Mouse (Mus musculus): Measurements from ENCODE around the gene Srsf4. TPM values are rescaled to one million over a fixed set of nuclear protein-coding genes. Genes with fewer than 3 reads are reported as not detected.
A peak's percentile ranks its signal among the peaks of the same experiment; 100 is the strongest.

Srsf4 gene
- polyA plus RNA-seq, 1 experiment from 2014 or later = 154 TPM

DNA sequence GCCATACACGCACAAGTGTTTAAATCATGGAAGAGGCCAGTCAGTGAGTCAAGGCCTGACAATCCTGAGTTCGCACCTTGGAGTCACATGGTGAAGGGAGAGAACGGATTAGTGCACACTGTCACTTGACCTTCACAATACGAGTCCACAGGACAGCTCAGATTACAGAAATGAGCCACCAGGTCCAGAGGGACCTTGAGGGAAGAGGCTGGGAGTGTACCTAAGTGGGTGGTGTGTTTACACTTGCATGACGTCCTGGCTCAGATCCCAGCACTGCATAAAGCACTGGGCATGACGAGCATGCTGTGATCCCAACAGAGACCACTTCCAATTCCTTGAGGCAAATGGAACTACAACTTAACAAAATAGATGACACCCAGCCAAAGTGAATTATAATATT is 33.0 kb downstream of the Srsf4 start:
- Histone ChIP-seq H3K9ac (replicated peaks) (no peak overlapping the region), H3K4me1 (peaks cover 6% of the 10 kb centered on the region), H3K4me3 (no peak overlapping the region), H3K9me3 (no peaks in the 10 kb centered on the region), H3K27me3 (0 out of 2 replicates have a peak, but pooled peaks cover 4% of the 10 kb centered on the region), H3K4me2 (replicated peaks) (no peak overlapping the region), H3K27ac (replicated peaks) (no peak overlapping the region), H3K36me3 (peaks cover 35% of the 10 kb centered on the region)
- WGBS = 69% methylated on average over 6 of the region's 6 CpGs
- ATAC-seq (replicated peaks) = no peak

DNA sequence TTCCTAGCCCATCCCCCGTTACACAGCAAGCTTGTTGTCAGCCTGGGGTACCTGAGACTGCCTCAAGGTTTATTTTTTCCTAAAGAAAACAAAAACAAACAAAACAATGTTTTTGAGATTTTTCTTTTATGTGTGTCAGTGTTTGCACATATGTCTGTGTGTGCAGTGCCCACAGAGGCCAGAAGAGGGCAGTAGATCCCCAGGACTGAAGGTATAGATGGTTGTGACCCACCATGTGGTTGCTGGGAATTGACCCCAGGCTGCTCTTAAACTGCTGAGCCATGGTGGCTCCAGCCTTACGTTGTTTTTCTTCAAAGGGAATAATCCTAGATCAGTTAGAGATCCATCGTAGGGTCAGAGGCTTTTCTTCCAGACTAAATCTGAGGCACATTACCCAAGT is 34.5 kb downstream of the Srsf4 start:
- Histone ChIP-seq H3K4me3 (no peak overlapping the region), H3K36me3 (peaks cover 22% of the 10 kb centered on the region), H3K4me1 (peaks cover 6% of the 10 kb centered on the region), H3K9ac (replicated peaks) (no peak overlapping the region), H3K27ac (replicated peaks) (no peak overlapping the region), H3K9me3 (no peaks in the 10 kb centered on the region), H3K27me3 (peaks cover 19% of the 10 kb centered on the region), H3K4me2 (replicated peaks) (no peak overlapping the region)
- no peak for ATAC-seq (replicated peaks)
- 93% methylated on average over 3 of the region's 3 CpGs for WGBS

DNA sequence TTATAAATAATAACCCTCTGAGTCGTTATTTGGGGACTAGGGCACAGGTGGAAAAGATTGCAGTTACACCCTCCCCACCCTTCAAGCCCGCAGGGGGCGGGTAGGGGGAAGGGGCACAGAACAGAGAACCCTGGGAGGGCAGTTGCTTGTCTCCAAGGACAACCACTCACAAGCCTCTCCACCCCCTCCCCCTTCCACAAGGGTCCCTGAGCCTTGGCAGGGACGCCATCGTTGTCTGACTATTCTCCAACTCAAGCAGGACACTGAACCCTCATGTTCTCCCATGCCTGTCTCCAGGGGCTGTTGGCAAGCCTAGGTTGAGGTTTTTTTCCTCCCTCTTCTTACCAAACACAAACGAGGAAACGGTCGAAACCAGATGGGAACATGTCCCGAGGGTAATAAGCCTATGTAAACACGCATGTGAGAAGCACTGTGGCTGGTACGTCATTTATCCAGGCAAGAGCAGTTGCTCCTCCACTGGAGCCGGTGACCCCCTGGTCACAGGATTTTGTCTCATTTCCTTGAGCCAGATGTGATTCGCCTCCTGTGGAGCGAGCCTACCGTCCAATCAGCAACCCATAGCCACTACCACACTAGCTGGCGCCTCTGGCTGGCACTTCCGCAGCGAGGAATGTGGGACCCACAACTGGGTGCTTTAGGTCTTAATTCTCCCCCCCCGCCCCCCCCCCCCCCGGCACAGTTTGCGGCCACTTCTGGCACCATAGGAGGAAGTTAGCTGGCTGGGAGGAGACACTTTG is 37.0 kb downstream of the Srsf4 start:
- Histone ChIP-seq H3K4me2 (replicated peaks) (no peak overlapping the region), H3K27ac (replicated peaks) (no peak overlapping the region), H3K4me1 (peaks cover 17% of the 10 kb centered on the region), H3K27me3 (peaks cover 37% of the 10 kb centered on the region), H3K9ac (replicated peaks) (no peak overlapping the region), H3K4me3 (no peak overlapping the region), H3K9me3 (no peaks in the 10 kb centered on the region), H3K36me3 (peaks cover 7% of the 10 kb centered on the region; the same call in 1 of the 2 replicates)
- WGBS = 22% methylated on average over 20 of the region's 21 CpGs
- no peak for ATAC-seq (replicated peaks)

DNA sequence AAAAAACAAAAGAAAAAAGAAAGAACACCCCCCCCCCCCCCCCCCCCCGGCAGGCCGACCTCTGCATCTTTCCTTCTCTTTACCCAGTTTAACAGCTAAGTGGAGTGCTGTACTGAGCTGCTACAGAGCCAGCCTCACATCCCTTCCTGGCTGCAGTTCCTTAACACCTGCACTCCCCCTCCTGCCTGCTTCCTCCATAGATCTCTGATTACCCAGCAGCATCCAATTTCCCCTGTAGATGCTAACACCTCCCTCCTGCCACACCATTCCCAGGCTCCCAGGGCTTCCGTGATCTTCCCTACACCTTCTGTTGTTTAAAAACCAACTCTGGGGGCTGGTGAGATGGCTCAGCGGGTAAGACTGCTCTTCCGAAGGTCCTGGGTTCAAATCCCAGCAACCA is 38.1 kb downstream of the Srsf4 start:
- Histone ChIP-seq H3K4me2 (replicated peaks) (no peak overlapping the region), H3K9me3 (no peaks in the 10 kb centered on the region), H3K4me1 (peaks cover 26% of the 10 kb centered on the region), H3K27ac (replicated peaks) (no peak overlapping the region), H3K36me3 (no peaks in the 10 kb centered on the region), H3K27me3 (peaks cover 48% of the 10 kb centered on the region), H3K4me3 (no peak overlapping the region), H3K9ac (replicated peaks) (no peak overlapping the region)
- WGBS = 43% methylated on average over 4 of the region's 5 CpGs
- ATAC-seq (replicated peaks) = no peak

DNA sequence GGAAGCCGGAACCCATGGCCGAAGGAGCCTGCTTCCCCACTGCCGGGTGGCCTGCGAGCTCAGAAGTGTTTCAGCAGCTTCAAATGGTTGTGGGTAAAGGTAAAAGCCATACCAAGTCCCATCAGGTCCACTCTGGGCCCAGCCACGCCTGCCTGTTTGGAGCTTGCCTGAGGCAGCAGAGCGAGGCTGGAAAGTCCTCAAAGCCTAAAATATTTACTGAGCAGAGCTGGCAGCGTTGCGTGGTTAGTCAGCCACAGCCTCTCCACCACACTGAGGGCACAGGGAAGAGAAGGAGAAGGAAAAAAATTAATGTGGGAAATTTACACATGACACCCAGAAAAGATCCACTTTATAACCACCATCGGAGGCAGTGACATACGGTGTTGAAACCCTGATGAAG is 40.1 kb downstream of the Srsf4 start:
- 62% methylated on average over 10 of the region's 10 CpGs for WGBS
- Histone ChIP-seq H3K4me2 (replicated peaks) (no peak overlapping the region), H3K36me3 (no peaks in the 10 kb centered on the region), H3K9me3 (no peaks in the 10 kb centered on the region), H3K9ac (replicated peaks) (no peak overlapping the region), H3K27me3 (peaks cover 68% of the 10 kb centered on the region), H3K27ac (replicated peaks) (no peak overlapping the region), H3K4me3 (no peak overlapping the region), H3K4me1 (peaks cover 26% of the 10 kb centered on the region)
- ATAC-seq (replicated peaks) = no peak

DNA sequence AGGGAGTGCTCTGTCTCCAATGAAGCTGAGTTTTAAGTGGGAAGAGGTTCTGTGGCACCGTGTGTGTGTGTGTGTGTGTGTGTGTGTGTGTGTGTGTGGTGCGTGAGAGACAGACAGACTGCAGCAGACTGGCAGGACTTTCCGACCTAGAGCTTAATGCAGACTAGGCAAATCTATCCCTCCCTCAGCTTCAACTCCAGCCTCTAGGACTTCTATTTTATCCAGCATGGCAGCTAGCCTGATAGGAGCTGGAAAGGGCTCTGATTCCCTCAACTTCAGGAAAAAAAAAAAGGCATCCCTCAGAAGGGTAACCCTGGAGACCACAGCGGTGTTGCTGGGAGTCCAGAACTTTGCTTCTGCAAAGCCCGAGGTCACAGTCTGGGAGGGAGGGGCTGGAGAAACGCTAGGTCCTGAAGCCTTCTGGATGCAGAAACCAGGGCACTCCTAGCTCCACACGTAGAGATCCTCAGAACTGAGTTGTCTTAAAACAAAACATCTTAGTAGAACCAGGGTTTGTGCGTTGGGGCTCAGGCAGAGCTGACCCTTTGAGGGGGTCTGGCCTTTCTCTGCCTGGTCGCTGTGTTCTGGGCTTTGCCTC is 40.7 kb downstream of the Srsf4 start:
- WGBS = 12% methylated on average over 9 of the region's 9 CpGs
- Histone ChIP-seq H3K9ac (replicated peaks) (no peak overlapping the region), H3K9me3 (no peaks in the 10 kb centered on the region), H3K36me3 (no peaks in the 10 kb centered on the region), H3K4me2 (replicated peaks) (no peak overlapping the region), H3K4me3 (no peak overlapping the region), H3K27me3 (peaks cover 74% of the 10 kb centered on the region), H3K4me1 (peaks cover 26% of the 10 kb centered on the region), H3K27ac (replicated peaks) (no peak overlapping the region)
- no peak for ATAC-seq (replicated peaks)

DNA sequence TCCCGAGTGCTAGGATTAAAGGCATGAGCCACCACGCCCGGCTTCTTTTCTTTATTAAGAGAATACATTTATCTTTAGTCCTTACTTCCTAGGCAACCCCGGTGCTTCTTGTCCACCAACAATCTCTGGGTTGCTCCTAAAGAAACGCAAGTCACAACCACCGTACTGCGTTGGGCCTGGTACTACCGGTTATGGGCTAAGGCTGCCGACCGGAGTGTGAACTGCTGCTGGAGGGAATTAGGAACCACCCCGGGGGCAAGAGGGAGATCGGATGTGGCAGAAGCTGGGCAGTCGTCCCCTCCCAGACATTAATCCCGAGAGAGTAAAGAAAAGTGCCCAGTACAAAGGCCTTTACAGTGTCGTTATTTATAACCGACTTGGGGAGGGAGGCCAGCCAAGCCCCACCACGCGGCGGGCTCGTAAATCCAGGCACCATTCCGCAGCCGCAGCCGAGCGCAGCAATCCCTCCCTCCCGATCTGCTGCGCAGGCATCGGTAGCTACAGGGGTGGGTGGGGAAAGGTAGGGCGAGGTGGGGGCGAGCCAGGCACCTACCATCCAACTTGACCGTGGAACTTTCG is 41.6 kb downstream of the Srsf4 start:
- WGBS = 2% methylated on average over 31 of the region's 31 CpGs
- Histone ChIP-seq H3K9me3 (no peaks in the 10 kb centered on the region), H3K27me3 (peaks cover 82% of the 10 kb centered on the region), H3K27ac (replicated peaks) (no peak overlapping the region), H3K9ac (replicated peaks) (peak overlapping the region; percentile 30; the same call in 1 of the 2 replicates), H3K4me1 (peaks cover 26% of the 10 kb centered on the region), H3K4me2 (replicated peaks) (peak overlapping the region; percentile 48), H3K4me3 (peak overlapping the region; percentile 28), H3K36me3 (no peaks in the 10 kb centered on the region)
- no peak for ATAC-seq (replicated peaks)

DNA sequence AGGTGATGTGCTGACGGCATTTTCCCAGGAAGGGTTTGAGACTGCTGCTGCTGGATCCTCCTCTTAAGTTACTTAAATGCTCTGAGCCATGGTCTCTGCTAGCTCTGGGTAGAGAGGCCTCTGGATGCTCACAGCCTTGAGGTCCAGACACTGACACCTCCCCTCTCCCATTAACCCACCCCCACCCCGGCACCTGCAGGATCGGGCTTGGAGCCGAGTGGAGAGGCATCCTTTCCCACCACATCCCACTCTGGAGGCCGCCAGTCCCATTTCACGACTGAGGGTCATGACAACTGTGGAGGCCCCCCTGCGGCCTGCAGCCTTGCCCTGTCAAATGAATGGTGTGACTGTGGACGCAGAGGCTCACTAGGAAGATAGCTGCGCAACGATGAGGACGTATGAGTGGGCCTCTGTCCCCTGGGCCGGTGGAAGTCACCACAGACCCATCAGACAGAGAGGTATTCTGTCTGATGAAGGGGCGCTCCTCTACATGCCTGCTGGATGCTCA is 42.5 kb downstream of the Srsf4 start:
- no peak overlapping the region for H3K9ac ChIP-seq (replicated peaks)
- 24% methylated on average over 13 of the region's 13 CpGs for WGBS
- no peak overlapping the region for H3K4me3 ChIP-seq
- peaks cover 28% of the 10 kb centered on the region for H3K4me1 ChIP-seq
- peak overlapping the region; percentile 48 for H3K4me2 ChIP-seq (replicated peaks)
- no peaks in the 10 kb centered on the region for H3K9me3 ChIP-seq
- no peak for ATAC-seq (replicated peaks)
- no peak overlapping the region for H3K27ac ChIP-seq (replicated peaks)
- H3K36me3 ChIP-seq = no peaks in the 10 kb centered on the region
- H3K27me3 ChIP-seq = peaks cover 91% of the 10 kb centered on the region

DNA sequence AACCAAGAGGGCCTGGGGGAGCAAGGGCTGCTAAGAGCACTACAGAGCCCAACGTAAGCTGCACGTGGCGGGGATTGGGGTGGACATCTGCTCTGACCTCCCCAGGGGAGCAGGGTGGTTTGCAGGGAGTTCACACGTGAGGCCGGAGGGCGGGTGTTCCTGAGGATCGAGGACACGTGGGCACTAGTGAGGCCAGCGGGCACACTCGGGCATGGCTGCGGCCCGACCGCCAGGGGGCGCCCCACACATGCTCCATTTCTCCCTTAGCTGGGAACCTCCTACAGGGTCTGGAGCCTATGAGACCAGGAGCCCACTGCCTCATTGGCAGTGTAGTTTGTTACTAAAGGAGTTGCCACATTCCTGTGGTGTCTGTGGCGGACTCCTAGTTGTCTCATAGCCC is 43.0 kb downstream of the Srsf4 start:
- 6% methylated on average over 15 of the region's 15 CpGs for WGBS
- Histone ChIP-seq H3K4me1 (peaks cover 33% of the 10 kb centered on the region), H3K4me2 (replicated peaks) (no peak overlapping the region), H3K9me3 (no peaks in the 10 kb centered on the region), H3K4me3 (no peak overlapping the region), H3K27me3 (peaks cover 90% of the 10 kb centered on the region), H3K36me3 (no peaks in the 10 kb centered on the region), H3K9ac (replicated peaks) (no peak overlapping the region), H3K27ac (replicated peaks) (no peak overlapping the region)
- no peak for ATAC-seq (replicated peaks)

DNA sequence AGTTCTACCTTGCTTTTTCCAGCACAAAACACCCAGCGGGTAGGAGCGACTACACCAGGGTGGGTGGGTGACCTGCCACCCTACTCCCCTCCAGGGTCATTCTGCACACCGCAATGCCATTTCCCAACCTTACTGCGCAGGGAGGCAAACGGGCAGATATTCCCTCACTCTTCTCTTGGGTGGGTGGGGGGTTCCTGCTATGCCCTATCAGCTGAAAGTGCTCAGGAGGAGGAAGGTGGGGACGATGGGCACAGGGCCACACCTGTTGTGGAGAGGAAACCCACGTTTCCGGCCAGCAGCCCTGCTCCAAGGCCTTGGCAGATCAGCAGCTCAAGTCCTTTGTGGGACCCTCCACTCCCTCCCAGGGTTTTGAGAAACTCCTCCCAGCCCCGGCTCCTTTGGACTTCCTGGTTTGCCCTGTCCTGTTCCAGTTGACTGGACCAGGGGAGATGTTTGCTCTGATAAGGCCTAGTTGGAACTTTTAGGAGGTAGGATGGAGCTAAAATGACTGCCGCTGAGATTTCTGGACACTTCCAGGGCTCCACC is 43.7 kb downstream of the Srsf4 start:
- 84% methylated on average over 10 of the region's 10 CpGs for WGBS
- Histone ChIP-seq H3K4me2 (replicated peaks) (no peak overlapping the region), H3K36me3 (no peaks in the 10 kb centered on the region), H3K4me1 (peaks cover 40% of the 10 kb centered on the region), H3K9ac (replicated peaks) (no peak overlapping the region), H3K9me3 (no peaks in the 10 kb centered on the region), H3K27ac (replicated peaks) (no peak overlapping the region), H3K4me3 (no peak overlapping the region), H3K27me3 (peaks cover 87% of the 10 kb centered on the region)
- ATAC-seq (replicated peaks) = no peak

DNA sequence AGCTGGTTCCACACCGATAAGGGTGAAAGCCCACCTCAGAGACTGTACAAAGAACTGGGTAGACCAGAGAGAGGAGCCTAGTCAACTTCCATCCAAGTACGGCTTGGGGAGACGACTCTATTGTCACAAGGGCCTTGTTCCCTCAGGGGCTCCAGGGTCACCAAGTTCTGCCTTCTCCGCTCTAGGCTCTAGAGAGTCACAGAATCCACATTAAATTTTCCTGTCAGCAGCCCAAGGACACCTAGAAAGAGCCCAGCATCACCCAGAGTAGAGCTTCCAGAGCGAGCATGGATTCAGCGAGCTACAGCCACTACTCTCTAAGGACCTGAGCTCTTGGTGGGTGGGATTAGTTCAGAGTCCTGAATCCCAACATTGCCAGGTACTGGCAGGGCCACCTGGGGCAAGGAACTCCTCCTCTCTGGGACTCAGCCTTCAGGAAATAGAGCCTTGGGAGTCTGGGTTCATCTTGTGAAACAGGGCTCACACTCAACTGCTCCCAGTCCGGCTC is 44.7 kb downstream of the Srsf4 start:
- Histone ChIP-seq H3K4me1 (peaks cover 43% of the 10 kb centered on the region), H3K27ac (replicated peaks) (no peak overlapping the region), H3K27me3 (peaks cover 87% of the 10 kb centered on the region), H3K4me2 (replicated peaks) (no peak overlapping the region), H3K4me3 (no peak overlapping the region), H3K36me3 (no peaks in the 10 kb centered on the region), H3K9ac (replicated peaks) (no peak overlapping the region), H3K9me3 (no peaks in the 10 kb centered on the region)
- ATAC-seq (replicated peaks) = no peak
- WGBS = 61% methylated on average over 7 of the region's 7 CpGs

All from forebrain, embryonic 15.5 days (tissue).